ENCODE assay signal across 20 mouse cellular contexts in genomic region chr2:103069752-103070405, GRCm38 (mm10).
"Had no signal": no experiment of that assay in that cellular context is flagged by ENCODE, and none has a peak within 500 bp of the region (broad histone marks: within the 10 kb centered on the region; RNA-seq: fewer than 3 reads in every experiment).

No protein-coding gene starts in this region.

- H3K27me3 ChIP-seq: limb, embryonic 13.5 days had no signal

- DNase-seq: kidney, adult 18-20 months; kidney, postnatal 25 days; layer of hippocampus, adult 9-11 months; liver, postnatal 0 days; lung, postnatal 10 days; lung, postnatal 4 days; midbrain, embryonic 14.5 days; right cerebral cortex, adult 18-20 months; right cerebral cortex, postnatal 14 days; right cerebral cortex, postnatal 4 days; thymus, adult 18-20 months; thymus, postnatal 25 days had no signal

- H3K36me3 ChIP-seq: limb, embryonic 10.5 days; limb, embryonic 13.5 days had no signal

- H3K9me3 ChIP-seq: limb, embryonic 10.5 days; limb, embryonic 13.5 days had no signal

- H3K4me2 ChIP-seq: limb, embryonic 13.5 days; liver, embryonic 11.5 days; lung, embryonic 14.5 days; midbrain, embryonic 11.5 days had no signal

- H3K4me3 ChIP-seq: layer of hippocampus, adult 2 months; limb, embryonic 10.5 days; limb, embryonic 13.5 days had no signal

- H3K9ac ChIP-seq: limb, embryonic 13.5 days; liver, embryonic 14.5 days; liver, postnatal 0 days; lung, embryonic 14.5 days had no signal

- H3K27ac ChIP-seq: kidney, postnatal 0 days; layer of hippocampus, adult 2 months; limb, embryonic 10.5 days; limb, embryonic 13.5 days; liver, embryonic 14.5 days had no signal

- ATAC-seq: liver, postnatal 0 days had no signal
